Mouse (Mus musculus): ENCODE results near the gene Ppp1r14c. TPM values are rescaled to one million over a fixed set of nuclear protein-coding genes. Genes with fewer than 3 reads are reported as not detected.
A peak's percentile ranks its signal among the peaks of the same experiment; 100 is the strongest.

The Ppp1r14c gene
- total and polyA plus RNA-seq, 3 experiments = 90.7 to 164 (median 156) TPM

DNA sequence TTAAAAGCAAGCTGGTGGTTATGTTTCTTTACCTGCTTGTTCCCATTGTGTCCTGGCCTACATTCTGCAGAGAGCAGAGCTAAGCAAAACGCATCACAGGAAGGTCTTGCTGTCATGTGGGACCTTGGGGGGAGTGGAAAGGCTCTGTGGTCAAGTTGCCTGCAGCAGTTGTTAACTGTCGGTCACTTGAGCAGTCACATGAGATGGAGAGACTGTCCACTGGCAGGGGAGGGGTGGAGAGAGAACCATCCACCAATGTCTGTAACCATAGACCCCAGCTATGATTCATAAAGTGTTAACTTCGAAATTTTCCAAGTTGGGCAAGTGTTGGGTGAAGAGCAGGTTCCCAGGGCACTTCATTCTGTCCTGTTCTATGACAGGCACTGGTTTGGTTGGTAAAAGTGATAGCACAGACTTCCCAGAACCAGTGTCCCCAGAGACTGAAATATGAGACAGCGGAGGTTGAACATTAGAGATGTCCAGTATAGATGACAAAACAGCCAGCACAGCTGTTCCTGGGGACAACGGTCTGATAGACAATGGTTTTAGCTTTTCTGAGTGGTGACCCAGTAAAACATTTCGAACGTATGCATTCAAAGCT is 29.0 kb upstream of the Ppp1r14c start:
- intact Hi-C loops (cut with DNase I) = loop anchor here (1.0 kb wide), 2 partner anchors 59 to 78 kb away; no protein-coding TSS in a partner anchor
- Histone ChIP-seq H3K4me3 (no peak overlapping the region), H3K27ac (peak overlapping the region; percentile 72), H3K79me2 (replicated peaks; ENCODE audit: control insufficient read depth, insufficient read depth, low read length) (no peaks in the 10 kb centered on the region), H3K27me3 (ENCODE audit: control insufficient read depth, insufficient read depth, low read length) (no peaks in the 10 kb centered on the region), H3K9ac (ENCODE audit: low read depth, low read length) (no peak overlapping the region), H3K4me1 (ENCODE audit: control insufficient read depth, insufficient read depth, low read length) (peaks cover 2% of the 10 kb centered on the region; the same call in 1 of the 2 replicates), H3K36me3 (ENCODE audit: control insufficient read depth, insufficient read depth, low read length) (peaks cover 4% of the 10 kb centered on the region)
- 37% methylated on average over 7 of the region's 7 CpGs for WGBS
- TF ChIP-seq EP300 (IDR thresholded peaks at IDR 0.05; ENCODE audit: insufficient read depth, low read depth, low read length) (peak; percentile 52; the same call in 1 of the 2 replicates), CTCF (IDR thresholded peaks at IDR 0.05) (no peak), POLR2A (IDR thresholded peaks at IDR 0.05; ENCODE audit: insufficient read depth, low read depth, low read length) (no peak)
- peak; percentile 30 to 48 for DNase-seq

- 0 out of 2 replicates have a peak, but pooled peaks have one; percentile 60 for TF ChIP-seq EP300 (IDR thresholded peaks at IDR 0.05; ENCODE audit: insufficient read depth, low read depth, low read length)
- no peak for TF ChIP-seq POLR2A (IDR thresholded peaks at IDR 0.05; ENCODE audit: insufficient read depth, low read depth, low read length)
- no peak for TF ChIP-seq CTCF (IDR thresholded peaks at IDR 0.05)
- H3K9ac ChIP-seq (ENCODE audit: low read depth, low read length) = no peak overlapping the region
- H3K4me3 ChIP-seq = no peak overlapping the region
- peak; percentile 31 to 68 for DNase-seq
- intact Hi-C loops (cut with DNase I) = loop anchor here (1.0 kb wide), 2 partner anchors 59 to 78 kb away; no protein-coding TSS in a partner anchor
- peak overlapping the region; percentile 72 for H3K27ac ChIP-seq
- peaks cover 3% of the 10 kb centered on the region for H3K4me1 ChIP-seq (ENCODE audit: control insufficient read depth, insufficient read depth, low read length)
- no peaks in the 10 kb centered on the region for H3K27me3 ChIP-seq (ENCODE audit: control insufficient read depth, insufficient read depth, low read length)
- H3K79me2 ChIP-seq (replicated peaks; ENCODE audit: control insufficient read depth, insufficient read depth, low read length) = no peaks in the 10 kb centered on the region
- peaks cover 4% of the 10 kb centered on the region for H3K36me3 ChIP-seq (ENCODE audit: control insufficient read depth, insufficient read depth, low read length)
- WGBS = 4% methylated on average over 2 of the region's 2 CpGs
Observed at GRCm38 (mm10) chr10:3337330-3337901, 28.4 kb upstream of the Ppp1r14c start.

DNA sequence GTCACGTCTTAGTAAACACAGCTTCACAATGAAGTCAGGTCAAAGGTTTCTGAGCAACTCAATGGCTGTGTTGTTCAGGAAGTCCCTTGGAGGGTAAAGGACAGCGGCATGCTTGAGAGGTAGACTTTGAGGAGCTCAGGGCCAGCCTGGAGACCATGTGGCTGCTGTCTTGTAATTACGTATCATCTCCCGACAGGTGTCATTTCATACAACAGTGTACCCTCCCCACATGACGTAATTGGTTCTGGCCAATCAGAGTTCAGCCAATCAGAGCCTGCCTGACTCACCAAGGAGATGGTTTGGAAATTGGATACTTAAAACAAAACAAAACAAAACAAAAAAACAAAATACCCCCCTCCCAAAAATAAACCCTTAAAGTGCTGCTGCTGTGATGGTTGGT is 20.2 kb upstream of the Ppp1r14c start:
- TF ChIP-seq CTCF (IDR thresholded peaks at IDR 0.05) (no peak), POLR2A (IDR thresholded peaks at IDR 0.05; ENCODE audit: insufficient read depth, low read depth, low read length) (no peak), EP300 (IDR thresholded peaks at IDR 0.05; ENCODE audit: insufficient read depth, low read depth, low read length) (no peak)
- Histone ChIP-seq H3K36me3 (ENCODE audit: control insufficient read depth, insufficient read depth, low read length) (no peaks in the 10 kb centered on the region), H3K4me1 (ENCODE audit: control insufficient read depth, insufficient read depth, low read length) (peaks cover 3% of the 10 kb centered on the region), H3K27me3 (ENCODE audit: control insufficient read depth, insufficient read depth, low read length) (no peaks in the 10 kb centered on the region), H3K27ac (no peak overlapping the region), H3K9ac (ENCODE audit: low read depth, low read length) (no peak overlapping the region), H3K4me3 (no peak overlapping the region), H3K79me2 (replicated peaks; ENCODE audit: control insufficient read depth, insufficient read depth, low read length) (no peaks in the 10 kb centered on the region)
- intact Hi-C loops (cut with DNase I) = no loop called here
- no peak for DNase-seq
- 52% methylated on average over 5 of the region's 5 CpGs for WGBS

DNA sequence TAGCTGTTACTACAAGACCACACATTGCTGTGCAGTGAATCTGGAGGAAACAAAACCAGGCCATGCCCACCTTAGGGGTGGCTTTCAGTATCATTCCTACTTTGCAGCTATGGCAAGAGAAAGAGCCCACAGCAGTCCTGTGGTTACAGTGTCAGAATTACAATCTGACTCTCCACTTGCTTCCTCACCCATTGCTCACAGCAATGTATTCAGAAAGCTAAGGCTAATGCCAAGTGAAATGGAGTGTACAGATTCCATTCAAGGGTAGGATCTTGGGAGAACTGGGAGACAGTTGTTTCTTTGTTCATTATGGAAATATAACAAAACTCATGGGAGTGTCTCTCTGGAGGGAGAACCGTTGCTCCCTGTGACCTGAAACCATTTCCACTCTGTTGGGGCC is 6.3 kb upstream of the Ppp1r14c start:
- H3K27me3 ChIP-seq (ENCODE audit: control insufficient read depth, insufficient read depth, low read length) = no peaks in the 10 kb centered on the region
- no peak overlapping the region for H3K27ac ChIP-seq
- WGBS = 79% methylated on average over 1 of the region's 1 CpGs
- no peak for DNase-seq
- no peaks in the 10 kb centered on the region for H3K79me2 ChIP-seq (replicated peaks; ENCODE audit: control insufficient read depth, insufficient read depth, low read length)
- TF ChIP-seq CTCF (IDR thresholded peaks at IDR 0.05) (no peak), POLR2A (IDR thresholded peaks at IDR 0.05; ENCODE audit: insufficient read depth, low read depth, low read length) (no peak), EP300 (IDR thresholded peaks at IDR 0.05; ENCODE audit: insufficient read depth, low read depth, low read length) (no peak)
- H3K36me3 ChIP-seq (ENCODE audit: control insufficient read depth, insufficient read depth, low read length) = no peaks in the 10 kb centered on the region
- no peak overlapping the region for H3K9ac ChIP-seq (ENCODE audit: low read depth, low read length)
- H3K4me3 ChIP-seq = no peak overlapping the region
- intact Hi-C loops (cut with DNase I) = no loop called here
- no peaks in the 10 kb centered on the region for H3K4me1 ChIP-seq (ENCODE audit: control insufficient read depth, insufficient read depth, low read length)

GRCm38 (mm10) chr10:3365671-3366035 is 204 bp upstream of the Ppp1r14c start:
- Histone ChIP-seq H3K36me3 (ENCODE audit: control insufficient read depth, insufficient read depth, low read length) (no peaks in the 10 kb centered on the region; the same call in 1 of the 2 replicates), H3K27me3 (ENCODE audit: control insufficient read depth, insufficient read depth, low read length) (0 out of 2 replicates have a peak, but pooled peaks cover 1% of the 10 kb centered on the region), H3K4me3 (peak overlapping the region; percentile 66), H3K9ac (ENCODE audit: low read depth, low read length) (peak overlapping the region; percentile 84; the same call in 1 of the 2 replicates), H3K4me1 (ENCODE audit: control insufficient read depth, insufficient read depth, low read length) (peaks cover 4% of the 10 kb centered on the region; the same call in 1 of the 2 replicates), H3K79me2 (replicated peaks; ENCODE audit: control insufficient read depth, insufficient read depth, low read length) (0 out of 2 replicates have a peak, but pooled peaks cover 1% of the 10 kb centered on the region), H3K27ac (peak overlapping the region; percentile 89)
- intact Hi-C loops (cut with DNase I) = loop anchor here (2.0 kb wide), 2 partner anchors 27 to 29 kb away; no protein-coding TSS in a partner anchor
- WGBS = 43% methylated on average over 5 of the region's 5 CpGs
- no peak for DNase-seq
- TF ChIP-seq POLR2A (IDR thresholded peaks at IDR 0.05; ENCODE audit: insufficient read depth, low read depth, low read length) (no peak), EP300 (IDR thresholded peaks at IDR 0.05; ENCODE audit: insufficient read depth, low read depth, low read length) (no peak), CTCF (IDR thresholded peaks at IDR 0.05) (no peak)
